30 mouse cellular contexts compared by ENCODE assay signal in genomic region chr9:48693696-48694095, GRCm38 (mm10).
A peak's percentile ranks its signal among the peaks of the same experiment; 100 is the strongest.
DNase-seq lines count a peak whose midpoint lies in the region; ATAC-seq and TF ChIP-seq lines count a peak whose summit lies in the region.
"Had no signal": no experiment of that assay in that cellular context is flagged by ENCODE, and none has a peak within 500 bp of the region (broad histone marks: within the 10 kb centered on the region; RNA-seq: fewer than 3 reads in every experiment).

No protein-coding gene starts in this region.

- H3K4me3 ChIP-seq in forebrain, embryonic 10.5 days, result no peak overlapping the region
- H3K4me3 ChIP-seq in forebrain, embryonic 16.5 days (replicated peaks; ENCODE audit: low read length), result no peak overlapping the region
- 0 out of 2 replicates have a peak overlapping the region, but pooled peaks have one; percentile 9 for H3K4me3 ChIP-seq in hindbrain, embryonic 10.5 days
- no peak overlapping the region for H3K4me3 ChIP-seq in hindbrain, postnatal 0 days (ENCODE audit: low read length)
- H3K4me3 ChIP-seq in midbrain, embryonic 12.5 days, result no peak overlapping the region
- no peak overlapping the region for H3K4me3 ChIP-seq in midbrain, embryonic 15.5 days
- no peak overlapping the region for H3K4me3 ChIP-seq in stomach, embryonic 15.5 days (replicated peaks)
- H3K4me3 ChIP-seq: erythroblast, embryonic 14.5 days; kidney, embryonic 15.5 days; limb, embryonic 15.5 days; liver, embryonic 13.5 days had no signal

- H3K9me3 ChIP-seq in forebrain, embryonic 10.5 days, result no peaks in the 10 kb centered on the region
- no peaks in the 10 kb centered on the region for H3K9me3 ChIP-seq in forebrain, embryonic 16.5 days (ENCODE audit: control insufficient read depth, low read length)
- no peaks in the 10 kb centered on the region for H3K9me3 ChIP-seq in hindbrain, embryonic 10.5 days
- H3K9me3 ChIP-seq in hindbrain, postnatal 0 days (ENCODE audit: low read length), result no peaks in the 10 kb centered on the region
- H3K9me3 ChIP-seq in midbrain, embryonic 12.5 days, result no peaks in the 10 kb centered on the region
- no peaks in the 10 kb centered on the region for H3K9me3 ChIP-seq in midbrain, embryonic 15.5 days
- no peaks in the 10 kb centered on the region for H3K9me3 ChIP-seq in stomach, embryonic 15.5 days
- H3K9me3 ChIP-seq: kidney, embryonic 15.5 days; limb, embryonic 15.5 days; liver, embryonic 13.5 days had no signal

- H3K27ac ChIP-seq in forebrain, embryonic 10.5 days, result peak overlapping the region; percentile 90
- no peak overlapping the region for H3K27ac ChIP-seq in forebrain, embryonic 16.5 days (ENCODE audit: low read length)
- peak overlapping the region; percentile 92 for H3K27ac ChIP-seq in hindbrain, embryonic 10.5 days
- H3K27ac ChIP-seq in hindbrain, postnatal 0 days, result no peak overlapping the region
- 0 out of 2 replicates have a peak overlapping the region, but pooled peaks have one; percentile 10 for H3K27ac ChIP-seq in midbrain, embryonic 12.5 days (replicated peaks)
- H3K27ac ChIP-seq in midbrain, embryonic 15.5 days, result no peak overlapping the region
- peak overlapping the region; percentile 69; the same call in 1 of the 2 replicates for H3K27ac ChIP-seq in stomach, embryonic 15.5 days
- H3K27ac ChIP-seq: hindbrain, embryonic 14.5 days; kidney, embryonic 15.5 days; limb, embryonic 15.5 days; liver, embryonic 13.5 days had no signal

- H3K4me2 ChIP-seq in forebrain, embryonic 16.5 days (ENCODE audit: low read length), result no peak overlapping the region
- no peak overlapping the region for H3K4me2 ChIP-seq in hindbrain, postnatal 0 days (ENCODE audit: low read depth, low read length)
- no peak overlapping the region for H3K4me2 ChIP-seq in midbrain, embryonic 12.5 days (replicated peaks)
- no peak overlapping the region for H3K4me2 ChIP-seq in midbrain, embryonic 15.5 days
- no peak overlapping the region for H3K4me2 ChIP-seq in stomach, embryonic 15.5 days
- H3K4me2 ChIP-seq: heart, embryonic 11.5 days; hindbrain, embryonic 14.5 days; kidney, embryonic 15.5 days; limb, embryonic 15.5 days; liver, embryonic 13.5 days had no signal

- no peak for TF ChIP-seq CTCF in hindbrain, postnatal 0 days (IDR thresholded peaks at IDR 0.05; ENCODE audit: low read depth)

- no peak for ATAC-seq in forebrain, embryonic 16.5 days
- ATAC-seq in hindbrain, postnatal 0 days, result no peak
- no peak for ATAC-seq in midbrain, embryonic 12.5 days (ENCODE audit: low FRiP score, low read depth)
- no peak for ATAC-seq in midbrain, embryonic 15.5 days (replicated peaks)
- no peak for ATAC-seq in stomach, embryonic 15.5 days (ENCODE audit: insufficient read depth, low FRiP score, low read depth)
- ATAC-seq: activated CD4-positive, CD25-positive, alpha-beta regulatory T cell, adult 4 months; forebrain, embryonic 14.5 days; inflammation-experienced regulatory T-cells, adult 6 months had no signal

- peaks cover 82% of the 10 kb centered on the region for H3K4me1 ChIP-seq in forebrain, embryonic 10.5 days
- peaks cover 4% of the 10 kb centered on the region; the same call in 1 of the 2 replicates for H3K4me1 ChIP-seq in forebrain, embryonic 16.5 days (replicated peaks; ENCODE audit: control insufficient read depth, insufficient read depth, low read length)
- peaks cover 93% of the 10 kb centered on the region for H3K4me1 ChIP-seq in hindbrain, embryonic 10.5 days (replicated peaks)
- peaks cover 3% of the 10 kb centered on the region; the same call in 1 of the 2 replicates for H3K4me1 ChIP-seq in hindbrain, postnatal 0 days (ENCODE audit: insufficient read depth, low read length)
- peaks cover 46% of the 10 kb centered on the region for H3K4me1 ChIP-seq in midbrain, embryonic 12.5 days
- peaks cover 26% of the 10 kb centered on the region for H3K4me1 ChIP-seq in midbrain, embryonic 15.5 days
- 0 out of 2 replicates have a peak, but pooled peaks cover 7% of the 10 kb centered on the region for H3K4me1 ChIP-seq in stomach, embryonic 15.5 days

- no peak for DNase-seq in forebrain, embryonic 10.5 days (ENCODE audit: extremely low spot score, low spot score)
- no peak for DNase-seq in hindbrain, embryonic 10.5 days (ENCODE audit: low spot score)
- DNase-seq in hindbrain, postnatal 0 days (ENCODE audit: low spot score), result no peak
- DNase-seq in spleen, postnatal 36 days (ENCODE audit: low spot score in 2 of 2), result no peak
- DNase-seq: adrenal gland, adult 2 months; adrenal gland, postnatal 36 days; cerebellum, adult 18-20 months; cerebellum, postnatal 10 days; heart, postnatal 4 days; kidney, adult 11 months; kidney, postnatal 36 days; layer of hippocampus, postnatal 36 days; left cerebral cortex, postnatal 4 days; liver, embryonic 13.5 days; lung, adult 2 months; lung, postnatal 14 days; right cerebral cortex, postnatal 14 days had no signal

- H3K27me3 ChIP-seq in forebrain, embryonic 10.5 days (ENCODE audit: poor library complexity, severe bottlenecking), result no peaks in the 10 kb centered on the region
- peaks cover 7% of the 10 kb centered on the region for H3K27me3 ChIP-seq in forebrain, embryonic 16.5 days (replicated peaks; ENCODE audit: control insufficient read depth, insufficient read depth, low read length)
- H3K27me3 ChIP-seq in hindbrain, embryonic 10.5 days (ENCODE audit: insufficient read depth, poor library complexity, severe bottlenecking), result 0 out of 2 replicates have a peak, but pooled peaks cover 3% of the 10 kb centered on the region
- H3K27me3 ChIP-seq in hindbrain, postnatal 0 days (ENCODE audit: insufficient read depth, low read length), result no peaks in the 10 kb centered on the region
- no peaks in the 10 kb centered on the region for H3K27me3 ChIP-seq in midbrain, embryonic 12.5 days
- H3K27me3 ChIP-seq in midbrain, embryonic 15.5 days (replicated peaks), result 0 out of 2 replicates have a peak, but pooled peaks cover 3% of the 10 kb centered on the region
- H3K27me3 ChIP-seq in stomach, embryonic 15.5 days (replicated peaks), result no peaks in the 10 kb centered on the region
- H3K27me3 ChIP-seq: CH12.LX had no signal

- no peak overlapping the region for H3K9ac ChIP-seq in forebrain, embryonic 16.5 days (replicated peaks; ENCODE audit: low read depth, low read length)
- no peak overlapping the region for H3K9ac ChIP-seq in hindbrain, postnatal 0 days (replicated peaks; ENCODE audit: low read length)
- no peak overlapping the region for H3K9ac ChIP-seq in midbrain, embryonic 12.5 days (replicated peaks)
- H3K9ac ChIP-seq in midbrain, embryonic 15.5 days, result no peak overlapping the region
- H3K9ac ChIP-seq in stomach, embryonic 15.5 days, result no peak overlapping the region
- H3K9ac ChIP-seq: hindbrain, embryonic 14.5 days; kidney, embryonic 15.5 days; limb, embryonic 15.5 days; liver, embryonic 13.5 days had no signal

- H3K36me3 ChIP-seq in forebrain, embryonic 10.5 days (replicated peaks), result peaks cover 8% of the 10 kb centered on the region; the same call in 1 of the 2 replicates
- no peaks in the 10 kb centered on the region for H3K36me3 ChIP-seq in forebrain, embryonic 16.5 days (ENCODE audit: control insufficient read depth, insufficient read depth)
- H3K36me3 ChIP-seq in hindbrain, embryonic 10.5 days, result no peaks in the 10 kb centered on the region; the same call in 1 of the 2 replicates
- no peaks in the 10 kb centered on the region for H3K36me3 ChIP-seq in hindbrain, postnatal 0 days (ENCODE audit: insufficient read depth, low read length)
- H3K36me3 ChIP-seq in midbrain, embryonic 12.5 days, result no peaks in the 10 kb centered on the region
- H3K36me3 ChIP-seq in midbrain, embryonic 15.5 days (replicated peaks), result no peaks in the 10 kb centered on the region
- H3K36me3 ChIP-seq in stomach, embryonic 15.5 days, result no peaks in the 10 kb centered on the region
- H3K36me3 ChIP-seq: kidney, embryonic 15.5 days; limb, embryonic 15.5 days; liver, embryonic 13.5 days had no signal

- 45% methylated on average over 7 of the region's 7 CpGs for WGBS in forebrain, embryonic 10.5 days
- 57% methylated on average over 7 of the region's 7 CpGs for WGBS in forebrain, embryonic 16.5 days
- 37% methylated on average over 7 of the region's 7 CpGs for WGBS in hindbrain, embryonic 10.5 days
- WGBS in hindbrain, postnatal 0 days, result 44% methylated on average over 7 of the region's 7 CpGs
- 44% methylated on average over 7 of the region's 7 CpGs for WGBS in midbrain, embryonic 12.5 days
- 41% methylated on average over 7 of the region's 7 CpGs for WGBS in midbrain, embryonic 15.5 days
- 69% methylated on average over 7 of the region's 7 CpGs for WGBS in stomach, embryonic 15.5 days

Comparison
In these comparisons a context has a peak if more than half of its experiments do, and no peak if none do; other contexts are left out.
1. H3K27ac ChIP-seq: peak in forebrain, embryonic 10.5 days (single experiment), hindbrain, embryonic 10.5 days (single experiment), midbrain, embryonic 12.5 days (single experiment) and stomach, embryonic 15.5 days (single experiment); none in forebrain, embryonic 16.5 days (single experiment), hindbrain, postnatal 0 days (single experiment) and midbrain, embryonic 15.5 days (single experiment).